Mouse (Mus musculus): ENCODE measurements around the gene Pik3r6.

DNA sequence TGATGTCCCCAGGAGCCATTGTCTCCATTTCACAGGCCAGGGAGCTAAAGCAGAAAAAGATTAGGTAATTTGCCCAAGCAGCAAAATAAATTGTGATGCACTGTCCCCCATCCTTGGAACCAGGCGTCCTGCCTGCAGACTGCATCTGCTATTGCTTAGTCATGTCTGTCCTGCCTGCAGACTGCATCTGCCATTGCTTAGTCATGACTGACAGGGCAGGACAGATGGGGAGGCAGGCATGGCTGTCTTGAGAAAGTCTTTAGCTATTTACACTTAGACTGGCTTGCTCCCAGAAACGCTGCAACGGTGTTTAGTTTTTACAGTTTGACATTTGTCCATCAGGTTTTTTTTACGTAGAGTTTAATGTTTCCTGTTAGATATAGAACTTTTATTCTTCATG lies 33.6 kb downstream of the Pik3r6 start:
- TF ChIP-seq CTCF (IDR thresholded peaks at IDR 0.05; ENCODE audit: borderline replicate concordance, insufficient read depth, low read length) (no peak), POLR2A (IDR thresholded peaks at IDR 0.05; ENCODE audit: low read depth, low read length) (no peak)

Measured in embryonic fibroblast, embryonic 13.5 days (primary cell).